Mouse (Mus musculus) kidney, postnatal 25 days (tissue): ENCODE data around the gene Acot1.
A peak's percentile ranks its signal among the peaks of the same experiment; 100 is the strongest.
"Not testable (repeated sequence)": the region's sequence is repeated elsewhere in the genome, so short reads cannot be mapped to it uniquely, and the experiment has no call there.

Source experiments
- DNase-seq, 2 experiments: peaks; one replicate each; pipeline ENCODE4 v3.0.0; 2021; ENCODE audit warnings: mixed read lengths in 2 of 2

Acot1 gene

GRCm38 (mm10) chr12:84022266-84022665 is 13.0 kb downstream of the Acot1 start:
- DNase-seq, result not testable (repeated sequence)

DNA sequence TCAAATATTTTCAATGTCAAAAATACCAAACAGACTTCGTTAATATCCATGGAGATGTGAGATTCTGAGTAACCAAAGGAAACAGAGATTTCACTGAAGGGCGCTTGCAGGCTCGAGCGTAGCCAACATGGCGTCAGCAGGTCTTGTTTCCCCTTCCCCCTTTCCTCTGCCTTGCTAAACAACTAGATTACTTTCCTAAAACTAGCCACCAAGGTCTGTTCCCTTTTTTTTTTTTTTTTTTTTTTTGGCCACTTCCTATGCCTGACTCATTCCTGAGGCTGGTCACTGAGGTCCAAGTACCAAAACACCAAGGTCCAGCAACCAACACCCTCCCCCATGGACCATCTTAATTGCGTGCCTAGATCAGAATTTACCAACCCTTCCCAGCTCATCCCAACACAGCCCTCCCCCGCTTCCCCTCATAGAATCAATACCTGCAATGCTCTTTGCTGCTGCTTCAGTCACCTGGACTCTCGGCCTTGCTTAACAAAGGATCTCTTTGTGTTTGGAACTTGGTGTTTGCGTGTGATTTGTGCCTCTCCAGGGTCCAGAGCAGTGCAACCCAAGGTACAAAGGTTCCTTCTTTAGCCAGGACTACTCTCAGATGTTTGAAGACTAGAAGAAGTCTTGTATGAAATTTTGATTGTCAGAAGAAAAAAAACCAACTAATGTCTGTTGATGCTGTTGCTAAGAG is 13.9 kb downstream of the Acot1 start:
- no peak for DNase-seq

DNA sequence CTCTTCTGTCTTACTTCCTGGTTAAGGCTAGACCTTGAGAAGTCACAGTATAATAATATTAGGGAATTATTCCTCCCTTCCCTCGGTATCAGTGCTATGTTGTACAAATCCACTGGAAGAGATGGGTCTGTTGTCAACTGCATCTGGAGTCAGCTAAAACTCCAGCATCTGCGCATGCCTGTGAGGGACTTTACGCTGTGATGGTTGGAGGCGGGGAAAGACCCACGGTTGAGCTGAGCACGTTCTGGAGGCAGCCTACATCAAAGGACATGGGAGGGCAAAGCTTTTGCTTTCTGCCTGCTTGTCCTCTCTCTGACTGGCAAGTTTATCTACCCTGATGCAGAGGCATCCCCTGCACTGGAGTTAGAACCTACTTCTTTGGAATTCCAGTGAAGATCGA is 16.6 kb downstream of the Acot1 start:
- DNase-seq, result no peak

GRCm38 (mm10) chr12:84028328-84028727 is 19.0 kb downstream of the Acot1 start:
- not testable (repeated sequence) for DNase-seq

DNA sequence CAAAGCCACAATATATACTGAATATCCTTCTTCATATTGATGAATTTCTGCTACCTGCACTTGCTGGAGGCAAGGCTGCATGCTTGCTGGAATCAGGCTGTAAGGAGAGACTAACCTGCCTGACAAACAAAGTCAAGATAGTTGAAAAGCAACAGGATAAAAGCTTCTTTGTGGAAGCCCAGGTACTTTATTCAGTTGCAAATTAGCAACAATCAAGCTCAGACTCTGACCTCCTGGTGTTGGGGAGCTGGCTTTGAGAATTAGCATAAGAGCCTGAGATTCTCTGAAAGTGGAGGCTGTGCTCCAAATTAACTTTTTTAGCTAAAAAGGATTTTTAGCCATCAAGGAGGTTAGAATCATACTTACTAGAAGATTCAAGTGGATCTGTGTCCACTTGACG is 19.8 kb downstream of the Acot1 start:
- not testable (repeated sequence) for DNase-seq

- peak; percentile 81 to 89 for DNase-seq
Observed at GRCm38 (mm10) chr12:84030659-84031332, 21.5 kb downstream of the Acot1 start.

- no peak for DNase-seq
Observed at GRCm38 (mm10) chr12:84032854-84033253, 23.6 kb downstream of the Acot1 start.

DNA sequence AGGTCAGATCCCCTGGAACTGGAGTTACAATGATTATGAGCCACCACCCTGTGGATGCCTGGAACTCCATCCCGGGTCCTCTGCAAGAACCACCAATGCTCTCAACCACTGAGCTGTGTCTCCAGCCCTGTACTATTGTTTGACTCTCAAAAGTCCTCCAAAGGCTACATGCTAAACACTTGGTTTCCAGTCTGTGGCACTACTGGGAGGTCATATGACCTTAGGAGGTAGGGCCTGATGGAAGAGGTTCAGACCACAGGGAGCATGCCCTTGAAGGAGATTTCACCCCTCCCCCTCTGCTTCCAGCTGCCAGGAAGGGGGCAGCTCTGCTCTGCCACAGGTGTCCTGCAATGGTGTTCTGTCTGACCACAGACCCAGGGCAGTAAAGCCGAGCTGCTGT is 24.0 kb downstream of the Acot1 start:
- DNase-seq, result peak in 1 of 2 experiments; percentile 51

GRCm38 (mm10) chr12:84034108-84034507 is 24.8 kb downstream of the Acot1 start:
- no peak for DNase-seq

GRCm38 (mm10) chr12:84038241-84038640 is 29.0 kb downstream of the Acot1 start, which contains the start of gene Acot4:
Acot4 (plus strand) TSS chr12:84038379.
- peak; percentile 82 to 92 for DNase-seq

DNA sequence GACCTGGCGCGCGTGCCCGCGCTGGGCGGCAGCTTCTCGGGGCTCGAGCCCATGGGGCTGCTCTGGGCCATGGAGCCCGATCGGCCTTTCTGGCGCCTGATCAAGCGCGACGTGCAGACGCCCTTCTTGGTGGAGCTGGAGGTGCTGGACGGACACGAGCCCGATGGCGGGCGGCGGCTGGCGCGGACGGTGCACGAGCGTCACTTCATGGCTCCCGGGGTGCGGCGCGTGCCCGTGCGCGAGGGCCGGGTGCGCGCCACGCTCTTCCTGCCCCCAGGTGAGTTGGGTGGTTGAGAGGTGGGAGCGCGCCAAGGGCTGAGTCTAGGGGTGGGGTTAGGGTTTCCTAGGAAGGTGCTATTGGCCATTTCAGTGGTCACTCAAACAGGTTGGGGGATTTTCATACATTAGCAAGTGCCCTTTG is 29.4 kb downstream of the Acot1 start, which contains the start of gene Gm49366:
Gene Gm49366, plus strand, starts transcription at position 245 of the 421 bp plus-strand sequence.
- peak; percentile 63 to 88 for DNase-seq

DNA sequence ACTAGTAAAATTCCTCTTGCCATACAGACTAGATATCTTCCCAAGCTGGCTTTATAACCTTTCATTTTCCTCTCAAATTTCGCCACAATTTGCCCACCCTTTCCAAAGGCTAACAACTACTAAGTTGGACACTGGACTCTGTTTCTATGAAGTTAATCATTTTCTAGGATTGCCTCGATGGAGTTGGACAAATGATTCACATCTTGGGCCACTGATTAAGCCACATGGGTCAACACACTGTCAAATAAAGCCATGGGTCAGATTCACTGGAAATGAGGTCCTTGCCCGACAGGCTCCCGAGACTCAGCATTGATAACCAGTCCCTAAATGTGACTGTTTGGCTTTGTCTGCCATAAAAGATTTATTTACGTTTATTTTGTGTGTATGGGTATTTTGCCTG is 33.0 kb downstream of the Acot1 start:
- DNase-seq, result peak; percentile 59 to 75

- peak; percentile 51 to 59 for DNase-seq
Observed at GRCm38 (mm10) chr12:84044045-84044444, 34.8 kb downstream of the Acot1 start.

DNA sequence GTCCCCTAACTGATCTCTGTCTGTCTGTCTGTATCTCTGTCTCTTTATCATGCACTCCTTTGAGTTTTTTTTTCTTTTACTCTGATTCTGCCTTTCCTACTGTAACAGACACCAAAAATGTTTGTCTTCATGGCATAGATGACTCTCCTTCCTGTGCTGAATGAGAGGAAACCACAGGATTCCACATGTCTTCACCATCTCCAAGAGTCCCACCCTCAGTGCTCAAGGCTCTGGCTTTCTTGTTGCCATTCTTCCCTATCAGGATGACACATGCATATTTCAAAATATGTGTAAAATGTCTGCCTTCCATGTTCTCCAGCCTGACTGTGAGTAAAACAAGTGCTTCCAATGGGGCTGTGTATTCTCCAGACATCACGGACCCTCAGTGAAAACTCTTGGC is 37.6 kb downstream of the Acot1 start:
- no peak for DNase-seq

DNA sequence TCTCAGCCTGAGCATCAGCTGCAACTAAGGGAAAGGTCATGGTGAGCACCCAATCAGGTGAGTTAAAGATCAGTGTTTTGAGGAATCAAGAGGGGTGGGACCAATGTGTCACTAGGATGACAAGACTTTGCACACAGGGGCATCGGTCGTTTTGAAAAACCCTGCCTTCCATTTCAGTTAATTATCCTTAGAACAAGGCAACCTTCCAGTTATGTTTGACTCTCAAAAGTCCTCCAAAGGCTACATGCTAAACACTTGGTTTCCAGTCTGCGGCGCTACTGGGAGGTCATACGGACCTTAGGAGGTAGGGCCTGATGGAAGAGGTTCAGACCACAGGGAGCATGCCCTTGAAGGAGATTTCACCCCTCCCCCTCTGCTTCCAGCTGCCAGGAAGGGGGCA is 41.5 kb downstream of the Acot1 start:
- DNase-seq, result peak; percentile 62 to 83

GRCm38 (mm10) chr12:84051937-84052474 is 42.7 kb downstream of the Acot1 start, which contains the start of gene Acot3:
Acot3 (plus strand) TSS chr12:84052144.
- DNase-seq, result peak in 1 of 2 experiments; percentile 63

- DNase-seq, result no peak
Observed at GRCm38 (mm10) chr12:84052609-84053008, 43.3 kb downstream of the Acot1 start.

DNA sequence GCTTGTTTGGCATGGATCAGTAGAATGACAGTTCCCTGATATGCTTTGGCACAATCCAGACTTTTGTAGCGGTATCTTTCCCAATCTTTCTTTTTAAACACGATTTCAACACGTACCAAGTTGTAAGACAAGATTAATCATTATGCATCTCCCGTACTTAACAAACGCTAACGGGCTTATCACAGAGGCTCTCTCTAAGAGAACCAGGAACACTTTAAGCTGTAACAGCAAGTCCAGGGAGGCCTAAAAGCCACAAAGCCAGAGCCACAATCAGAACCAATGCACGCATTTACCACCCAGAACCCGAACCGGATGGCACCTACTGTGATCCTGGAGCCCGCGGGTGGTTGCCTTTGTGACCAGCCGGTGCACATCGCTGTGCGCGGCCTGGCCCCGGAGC is 43.9 kb downstream of the Acot1 start:
- peak in 1 of 2 experiments; percentile 40 for DNase-seq

DNA sequence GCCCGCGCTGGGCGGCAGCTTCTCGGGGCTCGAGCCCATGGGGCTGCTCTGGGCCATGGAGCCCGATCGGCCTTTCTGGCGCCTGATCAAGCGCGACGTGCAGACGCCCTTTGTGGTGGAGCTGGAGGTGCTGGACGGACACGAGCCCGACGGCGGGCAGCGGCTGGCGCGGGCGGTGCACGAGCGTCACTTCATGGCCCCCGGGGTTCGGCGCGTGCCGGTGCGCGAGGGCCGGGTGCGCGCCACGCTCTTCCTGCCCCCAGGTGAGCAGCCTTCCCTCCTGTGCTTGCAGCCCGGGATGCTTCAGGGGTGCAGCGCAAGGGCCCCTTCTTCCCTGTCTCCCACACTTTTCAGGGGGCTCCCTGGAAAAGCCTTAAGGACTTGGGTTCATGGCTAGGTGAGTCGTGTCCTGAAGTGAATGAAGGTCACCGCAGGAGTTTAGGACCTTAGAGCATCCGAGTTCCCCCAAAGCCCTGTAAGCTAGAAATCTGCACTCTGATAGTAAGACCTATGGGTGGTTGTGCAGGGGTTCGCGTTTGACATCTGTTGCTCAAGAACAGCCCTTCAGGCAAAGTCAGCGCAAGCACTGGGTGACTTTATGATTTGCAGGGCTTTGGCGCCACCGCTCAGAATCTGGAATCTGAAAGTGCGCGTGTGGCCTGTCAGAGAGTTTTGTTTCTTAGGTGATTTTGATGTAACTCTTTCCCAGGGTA is 44.5 kb downstream of the Acot1 start:
- peak; percentile 66 to 78 for DNase-seq

DNA sequence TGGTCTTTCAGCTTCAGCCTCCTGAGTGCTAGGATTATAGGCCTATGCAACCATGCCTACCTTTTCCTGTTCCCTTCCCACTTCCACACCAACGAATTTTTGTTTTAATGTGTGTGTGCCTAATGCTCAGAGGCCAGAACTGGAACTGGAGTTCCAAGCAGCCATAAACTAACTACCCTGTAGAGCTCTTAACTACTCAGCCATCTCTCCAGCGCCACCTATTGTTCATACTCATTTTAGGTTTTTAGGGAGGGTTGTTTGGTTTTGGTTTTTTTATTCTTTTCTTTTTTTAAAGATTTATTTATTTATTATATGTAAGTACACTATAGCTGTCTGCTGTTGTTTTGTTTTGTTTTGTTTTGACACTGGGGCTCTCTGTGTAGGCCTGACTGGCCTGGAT is 51.7 kb downstream of the Acot1 start:
- no peak for DNase-seq

DNA sequence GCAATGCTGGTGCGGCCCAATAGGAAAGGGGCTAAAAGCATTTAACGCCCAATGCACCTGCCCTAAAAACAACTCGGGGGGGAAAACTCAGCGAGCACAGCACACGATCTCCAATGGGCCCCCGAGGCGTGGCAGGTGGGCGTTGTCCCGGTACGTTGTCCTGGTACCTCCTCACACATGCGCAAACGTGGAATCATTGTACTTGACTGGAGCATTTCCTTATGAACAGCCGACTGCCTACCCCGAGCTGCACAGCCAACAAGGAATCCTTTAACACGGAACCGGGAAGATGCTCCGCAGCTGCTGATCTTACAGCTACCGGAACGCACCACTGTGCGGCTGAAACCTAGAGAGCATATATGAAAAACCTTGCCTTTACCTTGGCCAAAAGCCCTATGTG is 53.0 kb downstream of the Acot1 start:
- DNase-seq, result no peak

GRCm38 (mm10) chr12:84063228-84063627 is 53.9 kb downstream of the Acot1 start:
- peak; percentile 46 to 57 for DNase-seq

DNA sequence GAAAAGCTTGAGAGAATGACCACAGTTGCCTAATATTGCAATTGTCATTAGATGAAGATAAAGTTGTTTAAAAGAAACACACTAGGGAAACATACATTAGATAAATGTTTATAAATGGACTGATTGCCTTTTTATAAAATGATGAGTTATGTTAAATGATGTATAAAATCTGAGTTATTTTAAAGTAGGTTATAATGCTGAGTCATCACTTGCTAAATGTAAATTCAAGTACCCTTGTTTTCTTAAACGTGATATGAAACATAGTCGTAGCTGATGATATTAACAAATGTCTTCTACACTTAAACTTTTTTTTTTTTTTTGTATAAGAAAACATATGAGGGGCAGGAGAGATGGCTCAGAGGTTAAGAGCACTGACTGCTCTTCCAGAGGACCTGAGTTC is 54.5 kb downstream of the Acot1 start:
- DNase-seq, result no peak
